Mouse (Mus musculus) intestine, embryonic 16.5 days (tissue): ENCODE measurements around the gene Smarca1. TPM values are rescaled to one million over a fixed set of nuclear protein-coding genes. Genes with fewer than 3 reads are reported as not detected.

Source experiments
- ATAC-seq: fragments of 200-750 bp; cut with Nextera tagmentation; 2 replicates; pipeline ENCODE4 v1.8.0; 2017; ENCODE audit warnings: moderate TSS enrichment, moderate library complexity
- H3K27ac ChIP-seq: fragments of 300-500 bp; sonication (generic); 2 replicates; pipeline ENCODE4 v1.5.1; 2014; ENCODE audit warnings: mild to moderate bottlenecking, low read length
- H3K27me3 ChIP-seq: fragments of 300-500 bp; sonication (generic); replicated peaks from 2 replicates; pipeline ENCODE4 v1.6.1; 2014; ENCODE audit warnings: low read length, control low read depth, mixed read lengths; ENCODE audit not compliant: control insufficient read depth, insufficient read depth
- H3K36me3 ChIP-seq: fragments of 300-500 bp; sonication (generic); 2 replicates; pipeline ENCODE4 v1.6.1; 2014; ENCODE audit warnings: low read length, control low read depth; ENCODE audit not compliant: control insufficient read depth, insufficient read depth
- H3K4me1 ChIP-seq: fragments of 300-500 bp; sonication (generic); 2 replicates; pipeline ENCODE4 v1.6.1; 2014; ENCODE audit warnings: low read length, control low read depth, mixed read lengths; ENCODE audit not compliant: control insufficient read depth, insufficient read depth
- H3K4me2 ChIP-seq: fragments of 300-500 bp; sonication (generic); 2 replicates; pipeline ENCODE4 v1.6.1; 2014; ENCODE audit warnings: low read depth, low read length, control low read depth
- H3K4me3 ChIP-seq: fragments of 300-500 bp; sonication (generic); 2 replicates; pipeline ENCODE4 v1.5.1; 2014; ENCODE audit warnings: mild to moderate bottlenecking, low read length
- H3K9ac ChIP-seq: fragments of 300-500 bp; sonication (generic); 2 replicates; pipeline ENCODE4 v1.6.1; 2014; ENCODE audit warnings: low read depth, low read length
- H3K9me3 ChIP-seq: fragments of 300-500 bp; sonication (generic); 2 replicates; pipeline ENCODE4 v1.6.1; 2016; ENCODE audit warnings: low read length, control low read depth; ENCODE audit not compliant: control insufficient read depth
- WGBS: fragments of 180-500 bp; shearing (Covaris S2); extraction: QIAGEN DNeasy Blood & Tissue Kit; methylation state at CpG from one replicate; pipeline ENCODE4 v1.1.7; 2014; 5-methylcytosine and 5-hydroxymethylcytosine counted together
- polyA plus RNA-seq: library from polyadenylated mRNA; unstranded; fragments of >200 nt; fragmentation: Nextera tagmentation; extraction: Ambion mirVana; gene quantifications from 2 replicates; pipeline ENCODE4 v1.2.1, GENCODE M21; 2015

Gene Smarca1
- polyA plus RNA-seq, 1 experiment from 2014 or later, result 22.2 TPM

DNA sequence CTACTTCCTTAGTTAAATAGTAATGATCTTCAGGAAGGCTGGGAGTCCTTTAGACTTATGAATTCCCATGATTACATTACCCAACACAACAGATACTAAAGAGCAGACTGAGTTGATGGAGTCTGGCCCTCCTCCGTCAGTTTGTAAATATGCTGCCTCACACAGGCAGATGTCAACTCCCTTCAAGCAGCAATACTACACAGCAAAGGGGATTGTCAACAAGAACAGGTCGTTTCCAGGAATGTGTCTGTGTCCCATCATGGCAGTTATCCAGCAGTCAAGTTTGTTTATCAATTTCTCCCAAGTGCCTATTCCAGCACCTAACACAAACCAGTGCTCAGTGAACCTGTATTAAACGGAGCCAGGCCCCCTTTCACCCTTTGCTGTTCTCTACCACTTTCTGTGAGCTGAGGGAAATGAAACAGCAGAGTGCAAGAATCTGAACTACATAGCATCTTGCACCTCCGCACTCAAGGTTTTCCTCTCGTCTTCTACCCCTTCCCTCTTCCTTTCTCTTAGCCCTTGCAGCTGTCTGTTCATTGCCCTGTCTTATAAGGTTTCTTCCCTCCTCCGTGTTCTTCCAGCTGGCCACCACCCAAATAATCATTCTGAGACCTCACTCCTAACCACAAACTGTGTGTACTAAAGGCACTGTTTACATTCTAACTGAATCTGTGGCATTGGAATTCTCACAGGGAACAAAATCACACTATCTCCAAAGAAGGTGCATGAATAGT is 57.5 kb downstream of the Smarca1 start:
- Histone ChIP-seq H3K9ac (no peak overlapping the region), H3K4me1 (no peaks in the 10 kb centered on the region), H3K4me3 (no peak overlapping the region), H3K9me3 (no peaks in the 10 kb centered on the region), H3K27me3 (no peaks in the 10 kb centered on the region), H3K27ac (no peak overlapping the region), H3K36me3 (no peaks in the 10 kb centered on the region), H3K4me2 (no peak overlapping the region)
- 0 out of 2 replicates have a peak, but pooled peaks have one; percentile 50 for ATAC-seq
- 48% methylated on average over 6 of the region's 6 CpGs for WGBS

DNA sequence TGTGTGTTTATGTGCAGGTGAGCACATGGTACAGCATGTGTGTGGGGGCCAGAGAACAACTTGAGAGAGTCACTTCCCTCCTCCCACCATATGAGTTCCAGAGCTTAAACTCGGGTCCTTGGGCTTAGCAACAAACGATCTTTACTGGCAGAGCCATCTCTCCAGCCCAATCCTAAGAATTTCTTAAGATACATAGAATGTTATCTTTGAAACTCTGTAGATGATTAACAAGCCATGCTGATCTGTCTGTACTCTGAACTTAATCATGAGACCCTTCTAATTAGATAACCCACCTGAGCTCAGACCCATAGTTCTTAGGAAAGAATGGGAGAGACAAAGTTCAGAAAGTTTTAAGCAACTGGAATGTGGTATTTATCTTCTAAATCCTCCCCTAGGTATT is 59.3 kb downstream of the Smarca1 start:
- Histone ChIP-seq H3K4me3 (no peak overlapping the region), H3K27ac (no peak overlapping the region), H3K4me2 (no peak overlapping the region), H3K4me1 (no peaks in the 10 kb centered on the region), H3K9me3 (no peaks in the 10 kb centered on the region), H3K36me3 (no peaks in the 10 kb centered on the region), H3K27me3 (no peaks in the 10 kb centered on the region), H3K9ac (no peak overlapping the region)
- 64% methylated on average over 2 of the region's 2 CpGs for WGBS
- peak; percentile 64 for ATAC-seq

DNA sequence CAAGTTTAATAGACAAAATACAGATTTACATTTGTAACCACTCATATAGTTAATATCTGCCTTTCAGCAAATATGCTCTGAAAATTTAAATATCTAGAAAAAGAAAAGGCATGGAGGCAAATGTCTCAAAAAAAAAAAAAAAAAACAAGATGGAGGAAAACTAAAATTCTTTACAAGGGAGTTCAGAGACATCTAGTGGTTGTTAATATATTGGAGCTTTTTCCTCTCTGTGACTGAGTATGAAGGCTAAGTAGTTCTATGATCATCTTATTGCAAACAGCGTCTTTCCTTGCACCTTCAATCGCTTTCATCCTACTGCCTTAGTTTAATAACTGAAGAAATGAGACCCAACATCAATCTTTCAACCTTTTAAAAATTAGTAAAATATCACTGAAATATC is 72.2 kb downstream of the Smarca1 start:
- 69% methylated on average over 2 of the region's 2 CpGs for WGBS
- Histone ChIP-seq H3K9me3 (no peaks in the 10 kb centered on the region), H3K4me3 (no peak overlapping the region), H3K27ac (no peak overlapping the region), H3K9ac (no peak overlapping the region), H3K27me3 (no peaks in the 10 kb centered on the region), H3K36me3 (no peaks in the 10 kb centered on the region), H3K4me1 (no peaks in the 10 kb centered on the region), H3K4me2 (no peak overlapping the region)
- no peak for ATAC-seq

DNA sequence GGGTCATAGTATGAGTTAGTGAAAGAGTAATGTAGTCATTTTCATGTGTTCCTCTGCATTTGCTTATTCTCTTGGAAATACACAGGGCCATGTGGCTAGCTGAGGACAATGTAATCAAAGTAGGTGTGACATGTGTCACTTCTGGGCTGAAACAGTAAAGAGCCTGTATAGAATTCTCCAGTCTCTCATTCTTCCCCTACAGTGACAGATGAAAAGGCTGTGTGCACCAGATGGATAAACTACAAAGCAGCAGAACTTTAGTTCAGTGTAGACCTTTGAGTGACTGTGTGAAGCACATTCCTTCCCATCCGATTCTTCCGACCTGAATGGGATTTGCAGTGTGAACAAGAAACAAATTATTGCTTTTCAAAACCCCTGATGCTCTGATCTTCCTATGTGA is 84.1 kb downstream of the Smarca1 start:
- Histone ChIP-seq H3K27me3 (no peaks in the 10 kb centered on the region), H3K4me2 (no peak overlapping the region), H3K9me3 (no peaks in the 10 kb centered on the region), H3K4me3 (no peak overlapping the region), H3K36me3 (no peaks in the 10 kb centered on the region), H3K27ac (no peak overlapping the region), H3K9ac (no peak overlapping the region), H3K4me1 (no peaks in the 10 kb centered on the region)
- 76% methylated on average over 2 of the region's 2 CpGs for WGBS
- ATAC-seq, result no peak

DNA sequence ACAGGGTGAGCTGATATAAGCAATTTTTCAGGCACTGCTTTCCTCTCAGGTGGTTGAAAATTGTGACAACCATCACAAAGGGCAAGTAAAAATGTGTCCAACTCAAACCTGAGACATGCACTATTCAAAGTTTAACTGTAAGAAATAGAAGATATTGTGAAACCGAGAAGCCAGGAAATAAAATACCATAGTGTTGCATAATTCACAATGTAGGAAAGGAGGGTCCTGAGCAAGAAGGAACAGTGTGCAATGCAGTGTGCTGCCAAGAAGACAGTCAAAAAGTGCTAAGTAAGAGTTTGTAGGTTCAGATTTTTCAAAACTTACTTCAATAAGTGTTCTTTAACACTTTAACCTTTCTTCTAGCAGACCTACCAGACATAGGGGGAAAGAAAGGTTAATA is 128.3 kb downstream of the Smarca1 start:
- H3K27me3 ChIP-seq, result no peaks in the 10 kb centered on the region
- no peaks in the 10 kb centered on the region for H3K36me3 ChIP-seq
- H3K9me3 ChIP-seq, result no peaks in the 10 kb centered on the region
- WGBS, result 79% methylated on average over 1 of the region's 1 CpGs
- no peak overlapping the region for H3K9ac ChIP-seq
- H3K27ac ChIP-seq, result no peak overlapping the region
- H3K4me2 ChIP-seq, result no peak overlapping the region
- no peak overlapping the region for H3K4me3 ChIP-seq
- H3K4me1 ChIP-seq, result no peaks in the 10 kb centered on the region
- ATAC-seq, result no peak

DNA sequence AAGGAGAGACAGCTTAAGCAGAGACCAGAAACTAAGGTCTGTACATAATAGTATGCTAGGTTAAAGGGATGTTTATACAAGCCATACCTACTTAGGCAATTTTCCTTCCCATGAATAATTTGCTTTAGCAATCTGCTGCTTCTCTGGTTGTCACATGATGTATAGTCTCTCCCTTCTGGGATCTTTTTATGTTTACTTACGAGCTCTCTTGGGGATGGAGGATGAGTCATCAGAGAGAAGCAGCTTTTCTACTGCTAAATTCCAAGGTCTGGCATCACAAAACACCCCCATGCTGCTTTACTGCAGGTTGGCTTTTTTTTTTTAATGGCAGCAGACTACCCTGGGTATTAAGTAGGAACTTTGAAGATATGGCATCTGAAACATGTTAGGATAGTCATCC is 132.6 kb downstream of the Smarca1 start:
- Histone ChIP-seq H3K9ac (no peak overlapping the region), H3K4me1 (no peaks in the 10 kb centered on the region), H3K27ac (no peak overlapping the region), H3K4me3 (no peak overlapping the region), H3K9me3 (no peaks in the 10 kb centered on the region), H3K4me2 (no peak overlapping the region), H3K27me3 (no peaks in the 10 kb centered on the region), H3K36me3 (no peaks in the 10 kb centered on the region)
- ATAC-seq, result no peak
- WGBS, result 23% methylated on average over 1 of the region's 1 CpGs

Other genes with a start within 250 kb of the Smarca1 start
- gene Ocrl, start 19.4 kb upstream of the Smarca1 start, polyA plus RNA-seq, result 13.2 and 13.8 TPM in 2 replicates
- gene Apln, start 141.9 kb upstream of the Smarca1 start, polyA plus RNA-seq, result 5.7 and 6.0 TPM in 2 replicates
- 5.9 and 6.8 TPM in 2 replicates for gene Xpnpep2, start 215.8 kb upstream of the Smarca1 start, polyA plus RNA-seq